Mouse (Mus musculus) liver, adult 2 months (tissue): ENCODE results near the gene Gm5460. TPM values are rescaled to one million over a fixed set of nuclear protein-coding genes. Genes with fewer than 3 reads are reported as not detected.

Source experiments
- DNase-seq: peaks from one replicate; pipeline ENCODE4 v3.0.0-alpha.2; 2011; ENCODE audit warnings: low read depth, low spot score; ENCODE audit errors: extremely low read depth
- H3K27ac ChIP-seq: fragments of 200-500 bp; replicated peaks from 2 replicates; pipeline ENCODE4 v1.5.1; 2012; ENCODE audit warnings: low read depth, mild to moderate bottlenecking, control low read depth, inconsistent platforms, low read length; ENCODE audit not compliant: insufficient read depth
- H3K27me3 ChIP-seq: fragments of 200-500 bp; 2 replicates; pipeline ENCODE4 v1.6.1; 2012; ENCODE audit warnings: mild to moderate bottlenecking, moderate library complexity, low read length, inconsistent platforms; ENCODE audit not compliant: control insufficient read depth, insufficient read depth
- H3K36me3 ChIP-seq: fragments of 200-500 bp; 2 replicates; pipeline ENCODE4 v1.6.1; 2012; ENCODE audit warnings: low read length, inconsistent platforms; ENCODE audit not compliant: control insufficient read depth, insufficient read depth
- H3K4me1 ChIP-seq: fragments of 200-500 bp; 2 replicates; pipeline ENCODE4 v1.6.1; 2011; ENCODE audit warnings: low read length; ENCODE audit not compliant: control insufficient read depth, insufficient read depth
- H3K4me3 ChIP-seq: fragments of 200-500 bp; 2 replicates; pipeline ENCODE4 v1.5.1; 2011; ENCODE audit warnings: low read depth, mild to moderate bottlenecking, control low read depth, low read length, moderate library complexity; ENCODE audit not compliant: insufficient read depth
- H3K79me2 ChIP-seq: fragments of 200-500 bp; 2 replicates; pipeline ENCODE4 v1.6.1; 2012; ENCODE audit warnings: inconsistent platforms, mild to moderate bottlenecking, low read length, moderate library complexity; ENCODE audit not compliant: control insufficient read depth, insufficient read depth
- H3K9ac ChIP-seq: fragments of 200-500 bp; 2 replicates; pipeline ENCODE4 v1.6.1; 2012; ENCODE audit warnings: low read depth, mild to moderate bottlenecking, control low read depth, inconsistent platforms, low read length
- CTCF ChIP-seq: fragments of 200-500 bp; IDR thresholded peaks from 2 replicates; pipeline ENCODE4 v1.5.1; 2011; ENCODE audit warnings: low read depth, low read length, control low read depth
- POLR2A ChIP-seq: fragments of 200-500 bp; IDR thresholded peaks from 2 replicates; pipeline ENCODE4 v1.6.1; 2011; ENCODE audit warnings: low read length, control low read depth; ENCODE audit not compliant: insufficient read depth; ENCODE audit errors: extremely low read depth
- WGBS: fragments of 180-500 bp; shearing (Covaris S2); methylation state at CpG from one replicate; pipeline ENCODE4 v1.1.7; 2018; 5-methylcytosine and 5-hydroxymethylcytosine counted together
- polyA plus RNA-seq: library from polyadenylated mRNA; depleted of rRNA; stranded (reverse); fragments of >200 nt; gene quantifications from 2 replicates; pipeline ENCODE4 v1.2.3, GENCODE M21; 2012
- total RNA-seq: library from RNA; depleted of rRNA; stranded (reverse); fragments of >200 nt; gene quantifications from 2 replicates; pipeline ENCODE4 v1.2.3, GENCODE M21; 2014

The Gm5460 gene
- total and polyA plus RNA-seq, 2 experiments = not detected

- Histone ChIP-seq H3K27ac (no peak overlapping the region), H3K9ac (no peak overlapping the region), H3K79me2 (no peaks in the 10 kb centered on the region), H3K36me3 (no peaks in the 10 kb centered on the region), H3K4me1 (no peaks in the 10 kb centered on the region), H3K27me3 (no peaks in the 10 kb centered on the region), H3K4me3 (no peak overlapping the region)
- peak; percentile 56 for DNase-seq
- peak; percentile 85 for TF ChIP-seq CTCF
- no peak for TF ChIP-seq POLR2A
- 27% methylated on average over 11 of the region's 11 CpGs for WGBS
These were observed 63.9 kb downstream of the Gm5460 start for GRCm38 (mm10) chr14:34080321-34080997.

DNA sequence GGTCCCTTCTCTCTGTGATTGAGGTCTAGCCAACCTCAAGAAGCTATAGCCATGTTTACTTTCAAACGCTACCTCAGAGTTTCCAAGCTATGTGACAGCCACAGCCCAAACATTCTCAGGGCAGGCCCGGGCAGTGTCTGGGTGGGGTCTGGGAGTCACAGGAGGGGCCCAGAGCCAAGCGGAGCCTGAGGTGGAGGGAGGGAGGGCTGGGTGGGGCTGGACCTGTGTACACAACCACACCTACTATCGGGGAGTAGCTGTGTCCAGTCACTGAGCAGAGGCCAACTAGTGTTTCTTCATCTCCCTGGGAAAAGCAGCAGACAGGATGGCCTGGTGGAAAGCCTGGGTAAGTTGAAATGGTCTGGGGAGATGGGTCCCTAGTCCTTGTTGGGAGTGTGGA lies 69.2 kb downstream of the Gm5460 start, which contains the start of gene Anxa8:
Gene Anxa8 (plus strand): TSS at position 251 of the 400 bp plus-strand sequence.
- Histone ChIP-seq H3K4me3 (no peak within 1 kb of the TSS), H3K27me3 (no peaks in the 10 kb centered on the region), H3K27ac (no peak within 1 kb of the TSS), H3K79me2 (no peaks in the 10 kb centered on the region), H3K36me3 (no peaks in the 10 kb centered on the region), H3K9ac (no peak within 1 kb of the TSS), H3K4me1 (no peaks in the 10 kb centered on the region)
- WGBS = 31% methylated on average over 4 of the region's 4 CpGs
- TF ChIP-seq CTCF (no peak), POLR2A (no peak)
- DNase-seq = no peak

DNA sequence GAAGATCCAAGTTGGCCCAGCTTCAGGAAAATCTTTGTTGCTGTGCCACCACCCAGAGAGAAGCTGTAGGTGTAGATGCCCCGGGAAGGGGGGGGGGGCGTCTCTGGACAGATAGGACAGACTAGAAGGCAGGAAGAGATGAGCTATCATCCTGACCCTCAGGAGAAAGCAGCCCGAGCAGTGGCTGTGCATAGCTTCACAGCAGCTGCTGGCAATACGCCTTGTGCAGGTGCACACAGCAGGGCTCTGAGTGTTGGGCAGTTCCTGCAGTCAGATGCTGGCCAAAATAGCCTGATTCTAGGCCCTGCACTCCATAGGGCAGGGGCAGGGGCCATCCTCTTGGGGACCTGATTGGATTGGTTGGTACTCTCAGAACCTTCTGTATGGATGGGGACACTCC lies 70.2 kb downstream of the Gm5460 start:
- Histone ChIP-seq H3K79me2 (no peaks in the 10 kb centered on the region), H3K36me3 (no peaks in the 10 kb centered on the region), H3K27ac (no peak overlapping the region), H3K4me1 (no peaks in the 10 kb centered on the region), H3K4me3 (no peak overlapping the region), H3K9ac (no peak overlapping the region), H3K27me3 (no peaks in the 10 kb centered on the region)
- WGBS = 56% methylated on average over 4 of the region's 4 CpGs
- no peak for DNase-seq
- TF ChIP-seq POLR2A = no peak
- TF ChIP-seq CTCF = no peak

GRCm38 (mm10) chr14:34087856-34088398 lies 71.4 kb downstream of the Gm5460 start:
- no peak overlapping the region for H3K4me3 ChIP-seq
- no peaks in the 10 kb centered on the region for H3K79me2 ChIP-seq
- no peaks in the 10 kb centered on the region for H3K36me3 ChIP-seq
- no peak for DNase-seq
- TF ChIP-seq POLR2A = no peak
- H3K27ac ChIP-seq = no peak overlapping the region
- H3K9ac ChIP-seq = no peak overlapping the region
- no peaks in the 10 kb centered on the region for H3K27me3 ChIP-seq
- WGBS = 91% methylated on average over 2 of the region's 2 CpGs
- H3K4me1 ChIP-seq = no peaks in the 10 kb centered on the region

- no peak for DNase-seq
- Histone ChIP-seq H3K4me1 (no peaks in the 10 kb centered on the region), H3K4me3 (no peak overlapping the region), H3K9ac (no peak overlapping the region), H3K79me2 (no peaks in the 10 kb centered on the region), H3K36me3 (no peaks in the 10 kb centered on the region), H3K27ac (no peak overlapping the region), H3K27me3 (no peaks in the 10 kb centered on the region)
- TF ChIP-seq POLR2A (no peak), CTCF (no peak)
- WGBS = 84% methylated on average over 8 of the region's 8 CpGs
These were observed 73.2 kb downstream of the Gm5460 start for GRCm38 (mm10) chr14:34089796-34090195.

- TF ChIP-seq CTCF (no peak), POLR2A (no peak)
- Histone ChIP-seq H3K27me3 (no peaks in the 10 kb centered on the region), H3K36me3 (no peaks in the 10 kb centered on the region), H3K9ac (no peak overlapping the region), H3K4me3 (no peak overlapping the region), H3K79me2 (no peaks in the 10 kb centered on the region), H3K27ac (no peak overlapping the region), H3K4me1 (no peaks in the 10 kb centered on the region)
- WGBS = 75% methylated on average over 5 of the region's 5 CpGs
- DNase-seq = peak; percentile 26
These were observed 74.9 kb downstream of the Gm5460 start for GRCm38 (mm10) chr14:34091475-34091874.
